Mouse (Mus musculus): ENCODE measurements at regions not wholly inside any gene's neighbourhood (a gene's known extent, or its start where the extent isn't known, plus 50 kb on each side); places are given as distances from the start of the nearest gene placed in this dataset.
"Not testable (repeated sequence)": the region's sequence is repeated elsewhere in the genome, so short reads cannot be mapped to it uniquely, and the experiment has no call there.

GRCm38 (mm10) chr14:53081853-53082252 is 586.3 kb upstream of the Olfr1507 start:
- H3K4me1 ChIP-seq (ENCODE audit: control insufficient read depth, insufficient read depth, low read length); H3K27me3 ChIP-seq (ENCODE audit: control insufficient read depth, insufficient read depth, low read length); H3K9ac ChIP-seq (ENCODE audit: low read depth, low read length); H3K27ac ChIP-seq (ENCODE audit: low read depth, low read length); H3K9me3 ChIP-seq (ENCODE audit: control insufficient read depth, low read length); ATAC-seq (ENCODE audit: low FRiP score, low TSS enrichment); H3K36me3 ChIP-seq (ENCODE audit: control insufficient read depth, insufficient read depth, low read length); H3K4me2 ChIP-seq (replicated peaks; ENCODE audit: low read depth, low read length); H3K4me3 ChIP-seq (ENCODE audit: low read length): not testable (repeated sequence)
- WGBS: 80% methylated on average over 4 of the region's 4 CpGs

GRCm38 (mm10) chr14:53081024-53081711 is 585.6 kb upstream of the Olfr1507 start:
- not testable (repeated sequence) for H3K4me1 ChIP-seq (ENCODE audit: control insufficient read depth, insufficient read depth, low read length); H3K4me2 ChIP-seq (replicated peaks; ENCODE audit: low read depth, low read length); H3K9ac ChIP-seq (ENCODE audit: low read depth, low read length); H3K27me3 ChIP-seq (ENCODE audit: control insufficient read depth, insufficient read depth, low read length); H3K9me3 ChIP-seq (ENCODE audit: control insufficient read depth, low read length); H3K27ac ChIP-seq (ENCODE audit: low read depth, low read length); H3K36me3 ChIP-seq (ENCODE audit: control insufficient read depth, insufficient read depth, low read length); ATAC-seq (ENCODE audit: low FRiP score, low TSS enrichment); H3K4me3 ChIP-seq (ENCODE audit: low read length)
- no CpG with 5 or more reads among the region's 2 CpGs for WGBS

GRCm38 (mm10) chr14:53080556-53080955 is 585.0 kb upstream of the Olfr1507 start:
- ATAC-seq (ENCODE audit: low FRiP score, low TSS enrichment); H3K9me3 ChIP-seq (ENCODE audit: control insufficient read depth, low read length): not testable (repeated sequence)
- WGBS: 82% methylated on average over 3 of the region's 3 CpGs

GRCm38 (mm10) chr14:53075937-53076336 is 580.4 kb upstream of the Olfr1507 start:
- not testable (repeated sequence) for H3K9ac ChIP-seq (ENCODE audit: low read depth, low read length); H3K4me1 ChIP-seq (ENCODE audit: control insufficient read depth, insufficient read depth, low read length); H3K4me3 ChIP-seq (ENCODE audit: low read length); H3K36me3 ChIP-seq (ENCODE audit: control insufficient read depth, insufficient read depth, low read length); H3K4me2 ChIP-seq (replicated peaks; ENCODE audit: low read depth, low read length); H3K27ac ChIP-seq (ENCODE audit: low read depth, low read length); H3K9me3 ChIP-seq (ENCODE audit: control insufficient read depth, low read length); ATAC-seq (ENCODE audit: low FRiP score, low TSS enrichment); H3K27me3 ChIP-seq (ENCODE audit: control insufficient read depth, insufficient read depth, low read length)
- 86% methylated on average over 2 of the region's 2 CpGs for WGBS

More at GRCm38 (mm10) chr14:53080556-53080955, 585.0 kb upstream of the Olfr1507 start:
- not testable (repeated sequence) for H3K4me3 ChIP-seq (ENCODE audit: low read length); H3K4me2 ChIP-seq (replicated peaks; ENCODE audit: low read depth, low read length); H3K27ac ChIP-seq (ENCODE audit: low read depth, low read length); H3K9ac ChIP-seq (ENCODE audit: low read depth, low read length); H3K36me3 ChIP-seq (ENCODE audit: control insufficient read depth, insufficient read depth, low read length); H3K27me3 ChIP-seq (ENCODE audit: control insufficient read depth, insufficient read depth, low read length); H3K4me1 ChIP-seq (ENCODE audit: control insufficient read depth, insufficient read depth, low read length)

- not testable (repeated sequence) for H3K36me3 ChIP-seq (ENCODE audit: control insufficient read depth, insufficient read depth, low read length); H3K27me3 ChIP-seq (ENCODE audit: control insufficient read depth, insufficient read depth, low read length); H3K4me3 ChIP-seq (ENCODE audit: low read length); ATAC-seq (ENCODE audit: low FRiP score, low TSS enrichment); H3K4me1 ChIP-seq (ENCODE audit: control insufficient read depth, insufficient read depth, low read length); H3K9ac ChIP-seq (ENCODE audit: low read depth, low read length); H3K27ac ChIP-seq (ENCODE audit: low read depth, low read length); H3K9me3 ChIP-seq (ENCODE audit: control insufficient read depth, low read length); H3K4me2 ChIP-seq (replicated peaks; ENCODE audit: low read depth, low read length)
- WGBS: 78% methylated on average over 6 of the region's 6 CpGs
These were observed 577.6 kb upstream of the Olfr1507 start for GRCm38 (mm10) chr14:53073126-53073525.

- H3K36me3 ChIP-seq (ENCODE audit: control insufficient read depth, insufficient read depth, low read length); H3K9me3 ChIP-seq (ENCODE audit: control insufficient read depth, low read length); H3K4me1 ChIP-seq (ENCODE audit: control insufficient read depth, insufficient read depth, low read length); ATAC-seq (ENCODE audit: low FRiP score, low TSS enrichment); H3K4me3 ChIP-seq (ENCODE audit: low read length); H3K27me3 ChIP-seq (ENCODE audit: control insufficient read depth, insufficient read depth, low read length); H3K4me2 ChIP-seq (replicated peaks; ENCODE audit: low read depth, low read length); H3K27ac ChIP-seq (ENCODE audit: low read depth, low read length); H3K9ac ChIP-seq (ENCODE audit: low read depth, low read length): not testable (repeated sequence)
- no CpG with 5 or more reads among the region's 1 CpGs for WGBS
These were observed 577.0 kb upstream of the Olfr1507 start for GRCm38 (mm10) chr14:53072502-53072901.

GRCm38 (mm10) chr14:53054439-53054838 is 558.9 kb upstream of the Olfr1507 start:
- H3K27ac ChIP-seq (ENCODE audit: low read depth, low read length); H3K9me3 ChIP-seq (ENCODE audit: control insufficient read depth, low read length); H3K9ac ChIP-seq (ENCODE audit: low read depth, low read length); ATAC-seq (ENCODE audit: low FRiP score, low TSS enrichment); H3K27me3 ChIP-seq (ENCODE audit: control insufficient read depth, insufficient read depth, low read length); H3K4me1 ChIP-seq (ENCODE audit: control insufficient read depth, insufficient read depth, low read length); H3K36me3 ChIP-seq (ENCODE audit: control insufficient read depth, insufficient read depth, low read length); H3K4me3 ChIP-seq (ENCODE audit: low read length); H3K4me2 ChIP-seq (replicated peaks; ENCODE audit: low read depth, low read length): not testable (repeated sequence)
- WGBS: 67% methylated on average over 2 of the region's 3 CpGs

GRCm38 (mm10) chr14:53053465-53054123 is 558.0 kb upstream of the Olfr1507 start:
- not testable (repeated sequence) for H3K9ac ChIP-seq (ENCODE audit: low read depth, low read length); H3K9me3 ChIP-seq (ENCODE audit: control insufficient read depth, low read length); H3K36me3 ChIP-seq (ENCODE audit: control insufficient read depth, insufficient read depth, low read length); H3K4me3 ChIP-seq (ENCODE audit: low read length); H3K4me2 ChIP-seq (replicated peaks; ENCODE audit: low read depth, low read length); H3K27ac ChIP-seq (ENCODE audit: low read depth, low read length); H3K4me1 ChIP-seq (ENCODE audit: control insufficient read depth, insufficient read depth, low read length); ATAC-seq (ENCODE audit: low FRiP score, low TSS enrichment); H3K27me3 ChIP-seq (ENCODE audit: control insufficient read depth, insufficient read depth, low read length)
- 38% methylated on average over 1 of the region's 3 CpGs for whole genome bisulfite sequencing

- not testable (repeated sequence) for H3K4me3 ChIP-seq (ENCODE audit: low read length); H3K9ac ChIP-seq (ENCODE audit: low read depth, low read length); ATAC-seq (ENCODE audit: low FRiP score, low TSS enrichment); H3K36me3 ChIP-seq (ENCODE audit: control insufficient read depth, insufficient read depth, low read length); H3K9me3 ChIP-seq (ENCODE audit: control insufficient read depth, low read length); H3K4me1 ChIP-seq (ENCODE audit: control insufficient read depth, insufficient read depth, low read length); H3K27ac ChIP-seq (ENCODE audit: low read depth, low read length); H3K27me3 ChIP-seq (ENCODE audit: control insufficient read depth, insufficient read depth, low read length); H3K4me2 ChIP-seq (replicated peaks; ENCODE audit: low read depth, low read length)
- WGBS: 97% methylated on average over 3 of the region's 3 CpGs
These were observed 552.1 kb upstream of the Olfr1507 start for GRCm38 (mm10) chr14:53047683-53048082.
